ENCODE assay signal across 10 mouse cellular contexts in the genomic region with DNA sequence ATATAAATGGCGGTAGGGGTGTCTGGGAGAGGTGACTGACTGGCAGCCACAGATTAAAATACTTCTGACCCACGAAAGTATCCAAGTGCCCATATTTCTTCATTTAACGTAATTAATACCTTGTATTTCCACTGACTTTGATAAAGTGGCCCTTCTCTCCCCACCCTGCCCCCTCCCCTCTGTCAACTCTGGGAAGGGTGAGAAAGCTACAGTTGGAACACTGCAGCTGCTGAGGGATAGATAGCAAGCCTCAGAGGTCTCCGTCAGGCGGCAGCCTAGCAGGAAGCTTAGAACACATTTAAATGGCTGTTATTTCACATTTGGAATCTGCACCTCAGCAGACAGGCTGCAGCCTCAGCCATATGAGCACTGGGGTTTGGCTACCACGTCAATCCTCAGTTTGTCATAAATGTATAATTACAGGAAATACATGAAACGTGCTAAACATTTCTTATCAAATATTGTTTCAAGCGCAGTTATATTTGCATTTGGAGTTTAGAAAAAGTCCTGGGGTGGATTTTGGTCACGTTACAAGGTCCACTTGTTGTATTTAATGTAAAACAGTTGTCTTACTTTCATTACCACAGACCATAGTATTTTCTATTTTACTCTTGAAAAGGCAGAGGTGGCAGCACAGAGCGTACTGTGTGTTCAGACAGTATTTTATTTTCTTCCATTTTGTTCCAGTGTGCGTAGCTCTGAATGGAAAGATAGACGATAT.
DNase-seq lines count a peak whose midpoint lies in the region; ATAC-seq lines count a peak whose summit lies in the region.
"Had no signal": no experiment of that assay in that cellular context is flagged by ENCODE, and none has a peak within 500 bp of the region (broad histone marks: within the 10 kb centered on the region; RNA-seq: fewer than 3 reads in every experiment).

No protein-coding gene starts in this region.

- no peaks in the 10 kb centered on the region for H3K36me3 ChIP-seq in kidney, embryonic 16.5 days (ENCODE audit: insufficient read depth, low read length)
- H3K36me3 ChIP-seq in liver, embryonic 13.5 days, result no peaks in the 10 kb centered on the region
- H3K36me3 ChIP-seq in midbrain, embryonic 16.5 days (ENCODE audit: control insufficient read depth, insufficient read depth, low read length), result no peaks in the 10 kb centered on the region
- H3K36me3 ChIP-seq: midbrain, embryonic 15.5 days had no signal

- no peaks in the 10 kb centered on the region for H3K9me3 ChIP-seq in kidney, embryonic 16.5 days (ENCODE audit: low read length)
- H3K9me3 ChIP-seq in liver, embryonic 13.5 days (replicated peaks), result no peaks in the 10 kb centered on the region
- no peaks in the 10 kb centered on the region for H3K9me3 ChIP-seq in midbrain, embryonic 16.5 days (replicated peaks; ENCODE audit: control insufficient read depth, low read length, poor library complexity, severe bottlenecking)
- H3K9me3 ChIP-seq: midbrain, embryonic 15.5 days had no signal

- DNase-seq in kidney, postnatal 36 days, result no peak
- DNase-seq in liver, embryonic 13.5 days, result peak; percentile 49
- DNase-seq in ovary, postnatal 36 days (ENCODE audit: low spot score), result no peak
- no peak for DNase-seq in cerebellum, adult 9-11 months
- DNase-seq: layer of hippocampus, postnatal 36 days had no signal

- H3K27ac ChIP-seq in kidney, embryonic 16.5 days (ENCODE audit: low read length), result peak overlapping the region; percentile 70
- H3K27ac ChIP-seq in liver, embryonic 13.5 days, result peak overlapping the region; percentile 48
- no peak overlapping the region for H3K27ac ChIP-seq in midbrain, embryonic 16.5 days (ENCODE audit: low read length)
- H3K27ac ChIP-seq: midbrain, embryonic 15.5 days had no signal

- WGBS in kidney, embryonic 16.5 days, result 43% methylated on average over 12 of the region's 12 CpGs
- WGBS in liver, embryonic 13.5 days (ENCODE audit: insufficient replicate concordance), result 17% methylated on average over 12 of the region's 12 CpGs
- 70% methylated on average over 12 of the region's 12 CpGs for WGBS in midbrain, embryonic 16.5 days

- peaks cover 25% of the 10 kb centered on the region for H3K27me3 ChIP-seq in kidney, embryonic 16.5 days (ENCODE audit: insufficient read depth, low read length)
- H3K27me3 ChIP-seq in liver, embryonic 13.5 days, result no peaks in the 10 kb centered on the region
- H3K27me3 ChIP-seq in midbrain, embryonic 16.5 days (ENCODE audit: control insufficient read depth, insufficient read depth, low read depth, low read length), result no peaks in the 10 kb centered on the region
- H3K27me3 ChIP-seq: midbrain, embryonic 15.5 days had no signal

- H3K4me2 ChIP-seq in kidney, embryonic 16.5 days (replicated peaks; ENCODE audit: low read depth, low read length), result no peak overlapping the region
- H3K4me2 ChIP-seq in liver, embryonic 13.5 days, result peak overlapping the region; percentile 55
- H3K4me2 ChIP-seq in midbrain, embryonic 16.5 days (ENCODE audit: low read length), result no peak overlapping the region
- H3K4me2 ChIP-seq: midbrain, embryonic 15.5 days had no signal

- ATAC-seq in kidney, embryonic 16.5 days (ENCODE audit: low FRiP score, low TSS enrichment), result no peak
- peak; percentile 66 for ATAC-seq in common myeloid progenitor, adult 5-6 weeks (replicated peaks; ENCODE audit: low read depth, poor library complexity, severe bottlenecking)
- ATAC-seq in erythroid progenitor cell, adult 5-6 weeks (replicated peaks; ENCODE audit: low FRiP score, poor library complexity, severe bottlenecking), result peak; percentile 45
- peak; percentile 81 for ATAC-seq in liver, embryonic 13.5 days (ENCODE audit: low read depth)
- no peak for ATAC-seq in midbrain, embryonic 16.5 days
- ATAC-seq: midbrain, embryonic 15.5 days had no signal

- H3K4me3 ChIP-seq in kidney, embryonic 16.5 days (ENCODE audit: low read length), result no peak overlapping the region
- peak overlapping the region; percentile 20; the same call in 1 of the 2 replicates for H3K4me3 ChIP-seq in liver, embryonic 13.5 days (replicated peaks)
- no peak overlapping the region for H3K4me3 ChIP-seq in midbrain, embryonic 16.5 days (ENCODE audit: low read depth, low read length)
- H3K4me3 ChIP-seq: midbrain, embryonic 15.5 days had no signal

- H3K4me1 ChIP-seq in kidney, embryonic 16.5 days (ENCODE audit: insufficient read depth, low read length), result peaks cover 44% of the 10 kb centered on the region
- peaks cover 61% of the 10 kb centered on the region for H3K4me1 ChIP-seq in liver, embryonic 13.5 days (replicated peaks)
- H3K4me1 ChIP-seq in midbrain, embryonic 16.5 days (ENCODE audit: control insufficient read depth, insufficient read depth, low read length), result peaks cover 19% of the 10 kb centered on the region

- H3K9ac ChIP-seq in kidney, embryonic 16.5 days (replicated peaks; ENCODE audit: low read length), result no peak overlapping the region; the same call in 1 of the 2 replicates
- H3K9ac ChIP-seq in liver, embryonic 13.5 days, result 0 out of 2 replicates have a peak overlapping the region, but pooled peaks have one; percentile 4
- no peak overlapping the region for H3K9ac ChIP-seq in midbrain, embryonic 16.5 days (ENCODE audit: low read depth, low read length)
- H3K9ac ChIP-seq: midbrain, embryonic 15.5 days had no signal

Comparison
In these comparisons a context has a peak if more than half of its experiments do, and no peak if none do; other contexts are left out.
1. ATAC-seq: peak in common myeloid progenitor, adult 5-6 weeks (single experiment), erythroid progenitor cell, adult 5-6 weeks (single experiment) and liver, embryonic 13.5 days (single experiment); none in kidney, embryonic 16.5 days (single experiment) and midbrain, embryonic 16.5 days (single experiment).